Mouse (Mus musculus): ENCODE measurements around the gene Acat3. TPM values are rescaled to one million over a fixed set of nuclear protein-coding genes. Genes with fewer than 3 reads are reported as not detected.
"Not testable (repeated sequence)": the region's sequence is repeated elsewhere in the genome, so short reads cannot be mapped to it uniquely, and the experiment has no call there.

Acat3 gene
- total RNA-seq, 1 experiment from 2014 or later, result 21.6 TPM

- peak; percentile 68 for DNase-seq
These were observed 23.6 kb downstream of the Acat3 start for GRCm38 (mm10) chr17:12916588-12917380.

- peak; percentile 99 for DNase-seq
These were observed 24.4 kb downstream of the Acat3 start, which contains the start of gene Mrpl18 for GRCm38 (mm10) chr17:12915881-12916583. TSS of gene Mrpl18 (minus strand) at chr17:12916345.

- peak; percentile 56 for DNase-seq
These were observed 24.9 kb downstream of the Acat3 start, which contains the start of gene Tcp1 for GRCm38 (mm10) chr17:12915488-12915880. TSS of gene Tcp1 (plus strand) at chr17:12915701.

DNA sequence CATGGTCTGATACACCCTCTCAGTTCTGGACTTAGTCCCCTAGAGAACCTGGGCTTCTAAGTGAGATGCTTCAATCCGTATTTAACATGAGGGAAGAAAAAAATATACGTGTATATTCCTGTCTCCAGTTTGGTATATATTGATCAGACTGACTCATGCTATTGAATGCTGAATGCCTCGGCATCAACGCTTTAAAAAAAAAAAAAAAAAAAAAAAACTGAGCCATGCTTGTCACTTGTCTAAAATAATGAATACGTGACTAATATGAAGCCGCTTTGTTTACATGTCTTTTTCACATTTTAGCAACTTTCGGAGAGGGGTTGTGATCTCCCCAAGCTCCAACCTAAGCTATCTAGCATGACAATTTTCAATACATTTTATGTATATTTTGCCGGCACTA lies 30.0 kb downstream of the Acat3 start:
- no peak for DNase-seq

DNA sequence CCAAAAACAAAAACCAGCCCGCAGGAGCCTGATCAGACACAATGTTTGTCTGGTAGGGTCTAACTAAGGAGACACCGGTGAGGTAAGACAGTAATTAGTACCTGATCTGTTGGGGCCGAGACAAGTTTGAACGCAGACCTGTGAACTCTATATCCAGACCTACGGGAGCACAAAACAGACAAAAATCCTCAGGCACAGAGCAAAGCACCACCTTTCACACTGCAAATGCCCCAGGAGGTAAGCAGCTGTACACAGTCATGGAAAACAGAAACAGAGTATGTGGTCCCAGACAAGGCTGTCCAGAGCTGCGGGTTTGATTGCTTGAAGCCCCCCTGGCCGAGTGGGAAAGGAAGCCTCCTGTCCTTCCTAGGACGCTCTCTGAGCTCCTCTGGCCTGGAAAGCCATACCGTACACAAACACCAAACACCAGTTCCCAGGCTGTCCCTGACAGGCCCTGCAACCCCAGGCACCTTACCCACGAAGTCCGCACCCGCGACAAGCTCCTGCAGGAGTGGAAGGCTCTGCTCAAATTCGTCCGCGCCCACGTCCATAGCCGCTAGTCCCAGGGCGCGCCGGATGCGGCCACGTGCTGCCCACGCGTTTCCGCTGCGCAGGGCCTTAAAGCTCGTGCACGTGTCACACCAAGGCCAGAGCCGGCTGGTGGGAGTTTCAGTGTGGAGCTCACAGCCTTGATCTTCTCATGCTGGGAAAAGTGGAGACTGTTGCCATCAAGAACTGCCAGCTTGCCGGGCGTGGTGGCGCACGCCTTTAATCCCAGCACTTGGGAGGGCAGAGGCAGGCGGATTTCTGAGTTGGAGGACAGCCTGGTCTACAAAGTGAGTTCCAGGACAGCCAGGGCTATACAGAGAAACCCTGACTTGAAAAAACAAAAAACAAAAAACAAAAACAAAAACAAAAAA lies 30.8 kb downstream of the Acat3 start, which contains the start of gene Pnldc1:
Gene Pnldc1 (minus strand): TSS at position 870 of the 920 bp plus-strand sequence.
- DNase-seq, result peak; percentile 40

GRCm38 (mm10) chr17:12906436-12906835 lies 34.0 kb downstream of the Acat3 start:
- no peak for DNase-seq

- no peak for DNase-seq
These were observed 34.6 kb downstream of the Acat3 start for GRCm38 (mm10) chr17:12905810-12906209.

DNA sequence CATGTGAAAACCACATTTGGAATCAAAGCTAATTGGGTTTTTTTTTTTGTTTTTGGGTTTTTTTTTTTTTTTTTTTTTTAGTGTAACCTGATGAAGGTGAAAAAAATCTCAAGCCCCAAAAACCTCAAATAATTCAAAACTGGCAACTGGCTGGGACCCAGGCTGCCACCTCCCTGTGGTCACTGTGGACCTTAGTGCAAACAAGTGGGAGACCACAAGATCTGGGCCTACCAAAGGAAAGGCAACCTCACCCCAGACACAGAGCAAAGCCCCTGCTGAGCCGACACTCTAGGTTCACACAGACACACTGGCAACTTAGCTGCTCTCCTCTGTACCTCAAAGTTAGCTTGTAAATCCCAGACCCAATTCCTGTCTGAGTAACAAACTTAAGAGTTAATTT lies 36.1 kb downstream of the Acat3 start:
- DNase-seq, result no peak

DNA sequence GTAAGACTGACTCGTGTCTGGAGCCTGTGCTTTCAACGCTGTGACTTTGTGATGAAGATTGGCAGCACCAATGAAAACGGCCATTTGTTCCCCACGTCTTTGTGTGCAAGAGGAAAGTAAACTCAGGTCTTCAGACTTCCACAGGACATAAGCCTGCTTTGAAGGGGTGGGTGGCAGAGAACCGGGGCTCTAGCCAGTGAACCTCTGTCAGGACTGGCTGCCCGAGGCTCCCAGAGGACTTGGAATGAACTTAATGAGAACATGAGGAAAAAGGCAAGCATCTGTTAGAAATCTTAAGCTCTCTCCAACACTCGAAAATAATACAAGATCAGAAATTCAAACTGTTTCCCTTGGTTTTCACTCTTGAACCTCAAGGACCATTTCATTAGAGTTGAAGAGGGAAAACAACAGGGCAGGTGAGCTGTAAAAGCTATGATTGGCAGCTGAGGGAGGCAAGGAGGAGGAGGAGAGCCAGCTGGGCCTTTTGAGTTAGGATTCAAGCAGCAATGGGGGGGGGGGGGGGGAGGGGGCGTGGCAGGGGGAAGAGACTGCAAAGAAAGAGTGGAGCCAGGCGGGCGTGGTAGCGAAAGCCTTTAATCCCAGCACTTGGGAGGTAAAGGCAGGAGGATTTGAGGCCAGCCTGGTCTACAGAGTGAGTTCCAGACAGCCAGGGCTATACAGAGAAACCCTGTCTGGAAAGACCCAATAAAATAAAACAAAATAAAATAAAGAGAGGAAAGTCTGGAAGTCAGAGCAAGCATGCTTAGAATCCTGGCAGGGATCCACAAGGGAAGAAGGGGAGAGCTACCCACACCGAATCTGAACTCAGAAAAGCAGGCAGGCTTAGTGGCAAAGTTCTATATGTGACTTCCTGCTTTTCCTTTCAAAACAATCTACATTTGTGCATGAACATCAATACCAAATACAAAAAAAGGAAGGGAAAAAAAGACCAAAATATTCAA lies 36.7 kb downstream of the Acat3 start:
- no peak for DNase-seq

- DNase-seq, result no peak
These were observed 38.1 kb downstream of the Acat3 start for GRCm38 (mm10) chr17:12902291-12902690.

GRCm38 (mm10) chr17:12898607-12899006 lies 41.8 kb downstream of the Acat3 start:
- DNase-seq, result not testable (repeated sequence)

DNA sequence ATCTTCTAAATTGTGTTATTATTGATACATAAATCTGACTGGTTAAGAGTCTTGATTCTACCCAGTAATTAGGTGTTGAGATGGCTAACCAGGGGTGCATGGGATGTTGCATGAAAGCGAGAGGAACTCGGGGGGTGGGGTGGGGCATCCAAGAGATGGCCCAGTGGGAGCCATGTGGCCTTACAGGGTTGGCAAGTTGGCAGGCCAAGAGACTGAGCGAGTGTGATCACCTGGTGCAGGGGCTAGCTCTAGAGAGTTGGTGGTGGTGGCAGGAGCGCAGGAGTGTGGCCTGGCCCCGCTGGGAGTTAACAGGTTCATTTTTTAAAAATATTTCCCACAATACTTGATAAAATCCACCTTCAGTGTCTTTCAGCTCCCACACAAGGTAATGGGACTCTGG lies 42.7 kb downstream of the Acat3 start:
- no peak for DNase-seq

DNA sequence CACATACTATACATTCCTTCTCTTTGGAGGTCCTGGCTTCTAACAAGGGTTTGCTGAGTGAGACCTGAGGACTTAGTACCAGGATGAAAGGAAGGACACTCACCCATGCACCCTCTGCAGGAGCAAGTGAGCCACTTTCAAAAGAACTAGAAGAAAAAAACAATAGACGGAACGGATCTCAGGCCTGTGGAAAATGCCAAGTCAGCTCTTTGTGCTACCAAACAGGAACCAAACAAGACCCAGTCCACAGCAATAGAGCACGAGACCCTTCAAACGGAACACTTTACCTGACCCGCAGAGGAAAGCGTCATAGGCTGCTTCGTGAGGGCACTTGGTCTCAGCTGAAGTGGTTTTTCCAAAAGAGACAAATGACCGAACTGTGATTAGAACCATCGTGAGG lies 48.4 kb downstream of the Acat3 start:
- no peak for DNase-seq

DNA sequence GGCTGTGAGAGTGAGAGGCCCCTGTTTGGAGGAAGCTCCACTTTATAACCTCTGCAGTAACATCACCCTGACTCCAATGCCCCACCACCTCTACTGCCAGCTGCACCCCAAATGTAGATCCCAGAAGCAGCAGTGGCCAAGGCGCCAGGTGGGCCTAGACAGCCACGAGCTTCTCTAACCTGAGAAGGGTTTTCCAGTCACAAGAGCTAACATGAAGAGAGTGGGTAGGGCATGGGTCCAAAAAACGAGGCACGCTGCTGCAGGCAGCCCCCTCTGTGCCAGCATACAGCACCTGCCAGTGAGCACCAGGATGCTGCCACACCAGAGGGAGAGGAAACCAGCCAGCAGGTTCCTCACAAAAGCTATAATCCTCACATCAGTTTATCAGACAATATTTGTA lies 49.3 kb downstream of the Acat3 start:
- no peak for DNase-seq

- peak; percentile 17 for DNase-seq
These were observed 53.2 kb downstream of the Acat3 start for GRCm38 (mm10) chr17:12887021-12887775.

- no peak for DNase-seq
These were observed 53.8 kb downstream of the Acat3 start for GRCm38 (mm10) chr17:12886620-12887019.

DNA sequence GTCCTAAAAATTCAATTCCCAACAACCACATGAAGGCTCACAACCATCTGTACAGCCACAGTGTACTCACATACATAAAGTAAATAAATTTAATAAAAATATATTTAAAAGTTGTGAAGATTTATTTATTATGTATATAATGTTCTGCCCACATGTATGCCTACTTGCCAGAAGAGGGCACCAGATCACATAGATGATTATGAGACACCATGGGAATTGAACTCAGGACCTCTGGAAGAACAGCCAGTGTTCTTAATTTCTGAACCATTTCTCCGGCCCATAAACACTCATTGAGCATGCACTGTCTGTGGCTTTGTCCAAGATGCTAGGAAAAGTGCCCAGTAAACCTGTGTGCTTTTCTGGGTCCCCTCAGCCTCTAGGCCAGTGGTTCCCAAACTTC lies 59.2 kb downstream of the Acat3 start:
- no peak for DNase-seq

GRCm38 (mm10) chr17:12880178-12880577 lies 60.2 kb downstream of the Acat3 start:
- DNase-seq, result peak; percentile 86

DNA sequence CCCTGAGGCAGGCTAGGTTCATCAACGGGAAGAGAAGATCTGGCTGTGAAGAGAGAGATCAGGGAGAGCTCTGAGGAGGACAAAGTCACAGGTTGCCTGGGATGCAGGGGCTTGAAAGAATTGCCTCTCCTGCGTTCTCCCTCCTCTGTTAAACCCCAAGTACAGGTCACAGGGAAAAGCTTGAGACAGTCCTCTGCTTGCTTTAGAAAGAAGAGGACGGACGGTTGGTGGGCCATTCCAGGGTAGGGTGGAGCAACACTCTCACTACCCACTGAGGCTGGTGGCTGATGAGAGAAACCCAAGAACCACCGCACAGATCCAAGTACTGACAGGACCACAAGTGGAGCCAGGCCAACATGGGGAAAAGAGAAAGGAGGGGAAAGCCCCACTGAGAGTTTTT lies 64.7 kb downstream of the Acat3 start, which contains the start of gene Mrgprh:
Gene Mrgprh (plus strand): TSS at position 301 of the 400 bp plus-strand sequence.
- DNase-seq, result no peak
